Mouse (Mus musculus) heart, embryonic 10.5 days (tissue): ENCODE measurements around the gene Bbs9. TPM values are rescaled to one million over a fixed set of nuclear protein-coding genes. Genes with fewer than 3 reads are reported as not detected.
A peak's percentile ranks its signal among the peaks of the same experiment; 100 is the strongest.
"Not testable (repeated sequence)": the region's sequence is repeated elsewhere in the genome, so short reads cannot be mapped to it uniquely, and the experiment has no call there.

ENCODE experiments used
- DNase-seq: peaks from one replicate; pipeline ENCODE4 v3.0.0-alpha.2; 2017; ENCODE audit warnings: low spot score
- H3K27ac ChIP-seq: fragments of 300-500 bp; sonication (generic); 2 replicates; pipeline ENCODE4 v1.5.1; 2016; ENCODE audit warnings: mild to moderate bottlenecking
- H3K27me3 ChIP-seq: fragments of 300-500 bp; sonication (generic); 2 replicates; pipeline ENCODE4 v1.6.1; 2016; ENCODE audit warnings: mild to moderate bottlenecking; ENCODE audit not compliant: poor library complexity, insufficient read depth, severe bottlenecking
- H3K36me3 ChIP-seq: fragments of 300-500 bp; sonication (generic); 2 replicates; pipeline ENCODE4 v1.6.1; 2016; ENCODE audit warnings: mild to moderate bottlenecking, moderate library complexity
- H3K4me1 ChIP-seq: fragments of 300-500 bp; sonication (generic); 2 replicates; pipeline ENCODE4 v1.6.1; 2016; ENCODE audit warnings: mild to moderate bottlenecking
- H3K4me3 ChIP-seq: fragments of 300-500 bp; sonication (generic); 2 replicates; pipeline ENCODE4 v1.5.1; 2016; ENCODE audit warnings: mild to moderate bottlenecking, moderate library complexity
- H3K9me3 ChIP-seq: fragments of 300-500 bp; sonication (generic); 2 replicates; pipeline ENCODE4 v1.6.1; 2016; ENCODE audit warnings: mild to moderate bottlenecking, moderate library complexity
- WGBS: fragments of 180-500 bp; shearing (Covaris S2); methylation state at CpG from one replicate; pipeline ENCODE4 v1.1.7; 2016; 5-methylcytosine and 5-hydroxymethylcytosine counted together
- polyA plus RNA-seq: library from polyadenylated mRNA; unstranded; fragments of >200 nt; fragmentation: Nextera tagmentation; extraction: Ambion mirVana; gene quantifications from 2 replicates; pipeline ENCODE4 v1.2.1, GENCODE M21; 2016

Bbs9 gene
- polyA plus RNA-seq, 1 experiment from 2014 or later, result 6.7 TPM

GRCm38 (mm10) chr9:22698501-22698900 lies 223.0 kb downstream of the Bbs9 start:
- Histone ChIP-seq H3K4me3 (no peak overlapping the region), H3K27ac (no peak overlapping the region), H3K36me3 (no peaks in the 10 kb centered on the region), H3K27me3 (no peaks in the 10 kb centered on the region), H3K9me3 (no peaks in the 10 kb centered on the region), H3K4me1 (no peaks in the 10 kb centered on the region)
- DNase-seq, result no peak
- WGBS, result 52% methylated on average over 1 of the region's 1 CpGs

GRCm38 (mm10) chr9:22702065-22702611 lies 226.6 kb downstream of the Bbs9 start:
- Histone ChIP-seq H3K4me1 (no peaks in the 10 kb centered on the region), H3K27me3 (no peaks in the 10 kb centered on the region), H3K4me3 (no peak overlapping the region), H3K36me3 (no peaks in the 10 kb centered on the region), H3K27ac (no peak overlapping the region), H3K9me3 (no peaks in the 10 kb centered on the region)
- WGBS, result 39% methylated on average over 1 of the region's 1 CpGs
- DNase-seq, result no peak

DNA sequence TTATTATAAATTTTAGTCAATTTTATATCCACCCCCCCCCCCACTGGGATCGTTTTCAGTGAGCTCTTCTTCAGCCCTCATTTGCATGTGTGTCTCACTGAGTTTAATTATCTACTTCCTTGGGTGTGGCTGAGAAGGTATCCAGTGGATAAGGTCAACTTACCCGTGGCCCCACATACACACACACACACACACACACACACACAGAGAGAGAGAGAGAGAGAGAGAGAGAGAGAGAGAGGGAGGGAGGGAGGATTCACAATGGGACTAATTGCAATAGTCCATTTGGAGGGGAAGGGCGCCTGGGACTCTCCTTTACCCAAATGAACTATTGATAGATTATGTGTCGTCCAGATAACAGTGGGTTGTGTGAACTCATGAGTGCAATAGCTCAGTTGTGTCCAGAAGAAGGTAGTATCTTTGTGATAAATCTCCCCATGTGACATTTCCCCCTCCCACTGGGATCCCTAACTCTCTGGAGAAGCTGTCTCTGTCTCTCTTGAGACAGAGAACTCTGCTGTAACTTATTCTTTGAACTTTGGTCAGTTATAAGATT lies 227.4 kb downstream of the Bbs9 start:
- no peaks in the 10 kb centered on the region for H3K9me3 ChIP-seq
- no peak overlapping the region for H3K4me3 ChIP-seq
- H3K27ac ChIP-seq, result no peak overlapping the region
- H3K4me1 ChIP-seq, result no peaks in the 10 kb centered on the region
- WGBS, result 73% methylated on average over 4 of the region's 4 CpGs
- H3K27me3 ChIP-seq, result no peaks in the 10 kb centered on the region
- no peak for DNase-seq
- H3K36me3 ChIP-seq, result no peaks in the 10 kb centered on the region

DNA sequence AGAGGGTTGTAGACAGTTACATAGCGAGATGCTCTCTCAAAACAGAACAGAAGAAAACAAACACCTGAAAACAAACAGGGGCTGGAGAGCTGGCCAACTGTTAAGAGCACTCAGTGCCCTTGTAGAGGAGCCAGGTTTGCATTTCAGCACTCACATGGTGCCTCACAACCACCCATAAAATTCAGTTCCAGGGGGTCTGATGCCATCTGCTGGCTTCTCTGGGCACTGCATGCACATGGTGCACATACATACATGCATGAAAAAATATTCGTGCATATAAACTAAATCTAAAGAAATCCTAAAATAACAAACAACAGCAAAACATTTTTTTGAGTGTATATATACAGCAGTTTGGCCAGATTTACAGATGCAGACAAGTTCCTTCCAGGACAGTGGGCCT lies 228.0 kb downstream of the Bbs9 start:
- no peak for DNase-seq
- Histone ChIP-seq H3K27ac (no peak overlapping the region), H3K27me3 (no peaks in the 10 kb centered on the region), H3K4me3 (no peak overlapping the region), H3K36me3 (no peaks in the 10 kb centered on the region), H3K4me1 (no peaks in the 10 kb centered on the region), H3K9me3 (no peaks in the 10 kb centered on the region)
- 90% methylated on average over 2 of the region's 2 CpGs for WGBS

DNA sequence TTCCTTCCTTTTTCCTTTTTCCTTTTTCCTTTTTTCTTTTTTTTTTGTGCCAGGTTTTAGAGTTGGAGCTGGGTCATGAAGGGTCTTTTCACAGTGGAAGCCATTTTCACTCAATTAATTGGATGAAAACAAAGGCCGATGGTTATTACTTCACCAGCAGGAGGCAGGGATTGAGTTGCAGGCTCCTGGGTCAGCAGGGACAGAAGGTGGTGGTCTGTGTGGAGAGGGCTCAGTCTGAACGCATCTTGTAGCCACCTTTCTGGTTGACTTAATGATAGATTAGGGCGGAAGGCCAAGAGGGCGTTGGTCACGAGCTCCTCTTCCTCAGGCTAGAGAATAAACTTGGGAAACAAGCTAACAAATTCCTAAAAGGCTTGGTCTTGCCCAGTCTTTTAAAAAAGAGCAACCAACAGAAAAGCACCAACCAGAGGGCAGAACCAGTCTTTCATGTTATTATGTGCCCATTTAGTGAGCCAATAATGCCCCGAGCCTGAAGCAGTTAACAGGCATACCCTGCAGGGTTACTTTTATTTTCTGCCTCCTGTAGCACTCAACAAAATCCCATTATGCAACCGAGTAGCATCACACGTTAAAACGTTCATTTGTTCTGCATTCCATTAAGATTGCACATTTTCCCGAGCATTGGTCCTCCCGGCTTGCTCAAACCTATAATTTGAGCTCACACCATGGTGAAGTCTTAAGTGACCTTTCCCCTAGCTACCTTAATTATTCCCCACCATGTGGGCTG lies 231.8 kb downstream of the Bbs9 start:
- H3K4me3 ChIP-seq, result no peak overlapping the region
- DNase-seq, result no peak
- WGBS, result 66% methylated on average over 11 of the region's 11 CpGs
- no peaks in the 10 kb centered on the region for H3K9me3 ChIP-seq
- H3K36me3 ChIP-seq, result no peaks in the 10 kb centered on the region
- H3K27me3 ChIP-seq, result no peaks in the 10 kb centered on the region
- no peaks in the 10 kb centered on the region for H3K4me1 ChIP-seq
- no peak overlapping the region for H3K27ac ChIP-seq

GRCm38 (mm10) chr9:22708970-22709726 lies 233.6 kb downstream of the Bbs9 start:
- peak overlapping the region; percentile 38; the same call in 1 of the 2 replicates for H3K27ac ChIP-seq
- H3K4me1 ChIP-seq, result 0 out of 2 replicates have a peak, but pooled peaks cover 3% of the 10 kb centered on the region
- 54% methylated on average over 19 of the region's 19 CpGs for WGBS

GRCm38 (mm10) chr9:22710032-22710431 lies 234.5 kb downstream of the Bbs9 start:
- no peak overlapping the region for H3K27ac ChIP-seq
- H3K27me3 ChIP-seq, result no peaks in the 10 kb centered on the region
- no peak overlapping the region for H3K4me3 ChIP-seq
- DNase-seq, result no peak
- H3K36me3 ChIP-seq, result no peaks in the 10 kb centered on the region
- 0 out of 2 replicates have a peak, but pooled peaks cover 3% of the 10 kb centered on the region for H3K4me1 ChIP-seq
- no peaks in the 10 kb centered on the region for H3K9me3 ChIP-seq
- WGBS, result 80% methylated on average over 7 of the region's 7 CpGs

More at GRCm38 (mm10) chr9:22708970-22709726, 233.6 kb downstream of the Bbs9 start:
- peak; percentile 86 for DNase-seq
- H3K9me3 ChIP-seq, result no peaks in the 10 kb centered on the region
- no peaks in the 10 kb centered on the region for H3K27me3 ChIP-seq
- H3K36me3 ChIP-seq, result no peaks in the 10 kb centered on the region
- no peak overlapping the region for H3K4me3 ChIP-seq

DNA sequence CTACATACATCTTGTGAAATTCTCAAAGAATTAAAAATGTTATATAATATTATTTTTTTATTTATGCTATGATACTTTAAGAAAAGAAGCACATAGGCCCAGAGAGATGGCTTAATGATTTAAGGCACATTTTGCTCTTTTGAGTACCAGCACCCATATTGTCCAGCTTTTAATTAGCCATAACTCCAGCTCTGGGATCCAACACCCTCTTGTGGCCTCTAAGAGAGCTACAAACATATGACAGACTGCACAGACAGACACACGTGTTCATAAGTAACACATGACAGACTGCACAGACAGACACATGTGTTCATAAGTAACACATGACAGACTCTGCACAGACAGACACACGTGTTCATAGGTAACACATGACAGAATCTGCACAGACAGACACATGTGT lies 235.8 kb downstream of the Bbs9 start:
- H3K36me3 ChIP-seq, result no peaks in the 10 kb centered on the region
- no peak overlapping the region for H3K27ac ChIP-seq
- no peaks in the 10 kb centered on the region for H3K27me3 ChIP-seq
- WGBS, result 82% methylated on average over 2 of the region's 2 CpGs
- H3K9me3 ChIP-seq, result no peaks in the 10 kb centered on the region
- no peak for DNase-seq
- H3K4me3 ChIP-seq, result no peak overlapping the region
- H3K4me1 ChIP-seq, result 0 out of 2 replicates have a peak, but pooled peaks cover 3% of the 10 kb centered on the region

GRCm38 (mm10) chr9:22712743-22713142 lies 237.2 kb downstream of the Bbs9 start:
- Histone ChIP-seq H3K4me3 (no peak overlapping the region), H3K27ac (no peak overlapping the region), H3K27me3 (no peaks in the 10 kb centered on the region), H3K4me1 (0 out of 2 replicates have a peak, but pooled peaks cover 3% of the 10 kb centered on the region), H3K36me3 (no peaks in the 10 kb centered on the region), H3K9me3 (no peaks in the 10 kb centered on the region)
- DNase-seq, result no peak
- 40% methylated on average over 3 of the region's 3 CpGs for WGBS

DNA sequence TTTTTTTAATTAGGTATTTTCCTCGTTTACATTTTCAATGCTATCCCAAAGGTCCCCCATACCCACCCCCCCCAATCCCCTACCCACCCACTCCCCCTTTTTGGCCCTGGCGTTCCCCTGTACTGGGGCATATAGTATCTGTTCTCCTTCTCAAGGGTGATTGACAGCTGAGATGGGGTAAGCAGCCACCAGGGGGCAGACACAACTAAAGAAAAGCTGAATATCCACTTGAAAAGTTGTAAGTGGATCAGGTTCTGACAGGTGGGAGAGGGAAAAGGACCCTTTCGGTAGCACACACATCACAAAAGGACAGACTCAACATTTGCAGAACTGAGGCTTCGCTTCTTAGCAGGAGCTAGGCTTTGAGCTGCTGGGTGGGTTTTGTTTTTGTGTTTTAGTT lies 237.8 kb downstream of the Bbs9 start:
- WGBS, result 26% methylated on average over 4 of the region's 4 CpGs
- not testable (repeated sequence) for H3K9me3 ChIP-seq, H3K36me3 ChIP-seq, H3K27me3 ChIP-seq, DNase-seq, H3K27ac ChIP-seq, H3K4me3 ChIP-seq, H3K4me1 ChIP-seq

- no peak for DNase-seq
- no peaks in the 10 kb centered on the region for H3K9me3 ChIP-seq
- WGBS, result 76% methylated on average over 4 of the region's 4 CpGs
- H3K27ac ChIP-seq, result no peak overlapping the region
- no peak overlapping the region for H3K4me3 ChIP-seq
- H3K4me1 ChIP-seq, result peaks cover 8% of the 10 kb centered on the region
- H3K27me3 ChIP-seq, result no peaks in the 10 kb centered on the region
- no peaks in the 10 kb centered on the region for H3K36me3 ChIP-seq
Observed at GRCm38 (mm10) chr9:22717583-22717982, 242.1 kb downstream of the Bbs9 start.

- Histone ChIP-seq H3K9me3 (no peaks in the 10 kb centered on the region), H3K27me3 (no peaks in the 10 kb centered on the region), H3K27ac (no peak overlapping the region), H3K36me3 (no peaks in the 10 kb centered on the region), H3K4me1 (peaks cover 6% of the 10 kb centered on the region), H3K4me3 (no peak overlapping the region)
- WGBS, result 54% methylated on average over 8 of the region's 8 CpGs
- DNase-seq, result no peak
Observed at GRCm38 (mm10) chr9:22718174-22718823, 242.8 kb downstream of the Bbs9 start.
